Comparison of ENCODE assay signal across 9 mouse cellular contexts in the genomic region with DNA sequence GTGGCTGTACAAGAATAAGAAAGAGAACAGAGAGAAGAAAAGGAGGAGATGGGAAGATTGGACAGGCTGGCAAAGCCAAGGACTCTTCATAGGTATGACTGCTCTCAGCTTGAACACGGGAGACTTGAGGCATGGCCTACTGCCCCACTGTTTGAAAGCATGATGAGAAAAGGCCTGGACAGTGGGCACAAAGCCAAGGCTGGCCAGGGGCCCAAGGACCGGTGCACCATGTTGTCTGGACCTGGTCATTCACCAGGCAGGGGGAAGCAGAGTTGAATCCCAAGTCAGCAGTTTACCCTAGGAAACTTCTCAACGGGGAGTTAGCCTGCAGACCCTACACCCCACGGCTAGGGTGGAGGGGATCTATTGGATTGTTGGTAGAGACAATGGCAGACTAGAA. TPM values are rescaled to one million over a fixed set of nuclear protein-coding genes. Genes with fewer than 3 reads are reported as not detected.
DNase-seq lines count a peak whose midpoint lies in the region; ATAC-seq and TF ChIP-seq lines count a peak whose summit lies in the region.
"Had no signal": no experiment of that assay in that cellular context is flagged by ENCODE, and none has a peak within 500 bp of the region (broad histone marks: within the 10 kb centered on the region; RNA-seq: fewer than 3 reads in every experiment).

No protein-coding gene starts in this region.

- DNase-seq in hindbrain, embryonic 11.5 days (ENCODE audit: low spot score) = no peak
- DNase-seq in adrenal gland, postnatal 36 days = peak; percentile 79 to 82
- peak; percentile 90 for DNase-seq in kidney, postnatal 14 days
- no peak for DNase-seq in frontal cortex, postnatal 14 days (ENCODE audit: low spot score in 2 of 2)
- DNase-seq in frontal cortex, adult 2 months (ENCODE audit: extremely low spot score in 1 of 2, low spot score in 1 of 2) = no peak
- DNase-seq in layer of hippocampus, adult 18-20 months (ENCODE audit: low spot score in 2 of 2) = no peak

- H3K9ac ChIP-seq in hindbrain, embryonic 12.5 days = no peak overlapping the region; the same call in 1 of the 2 replicates
- no peak overlapping the region for H3K9ac ChIP-seq in hindbrain, embryonic 11.5 days (ENCODE audit: low read depth, low read length)

- peaks cover 57% of the 10 kb centered on the region for H3K4me1 ChIP-seq in hindbrain, embryonic 12.5 days
- H3K4me1 ChIP-seq in hindbrain, embryonic 11.5 days (replicated peaks; ENCODE audit: control insufficient read depth, insufficient read depth, low read length) = peaks cover 39% of the 10 kb centered on the region
- peaks cover 92% of the 10 kb centered on the region for H3K4me1 ChIP-seq in E14TG2a.4 (replicated peaks; ENCODE audit: low read depth, low read length)

- peak overlapping the region; percentile 32; the same call in 1 of the 2 replicates for H3K4me2 ChIP-seq in hindbrain, embryonic 12.5 days (replicated peaks)
- no peak overlapping the region for H3K4me2 ChIP-seq in hindbrain, embryonic 11.5 days (replicated peaks; ENCODE audit: low read depth, low read length)

- no peak for TF ChIP-seq CTCF in E14TG2a.4 (conservative IDR thresholded peaks at IDR 0.05; ENCODE audit: low read length)

- no peaks in the 10 kb centered on the region for H3K9me3 ChIP-seq in hindbrain, embryonic 12.5 days (replicated peaks)
- no peaks in the 10 kb centered on the region for H3K9me3 ChIP-seq in hindbrain, embryonic 11.5 days (ENCODE audit: control insufficient read depth, low read length)
- H3K9me3 ChIP-seq in E14TG2a.4 (ENCODE audit: low read length) = no peaks in the 10 kb centered on the region

- peaks cover 12% of the 10 kb centered on the region for H3K36me3 ChIP-seq in hindbrain, embryonic 12.5 days
- H3K36me3 ChIP-seq in hindbrain, embryonic 11.5 days (ENCODE audit: control insufficient read depth, insufficient read depth, low read length) = no peaks in the 10 kb centered on the region; the same call in 1 of the 2 replicates
- peaks cover 46% of the 10 kb centered on the region for H3K36me3 ChIP-seq in E14TG2a.4 (ENCODE audit: insufficient read depth, low read length)

- no peak overlapping the region for H3K27ac ChIP-seq in hindbrain, embryonic 12.5 days
- H3K27ac ChIP-seq in hindbrain, embryonic 11.5 days (ENCODE audit: low read depth, low read length) = no peak overlapping the region

- no peak overlapping the region for H3K4me3 ChIP-seq in hindbrain, embryonic 12.5 days
- H3K4me3 ChIP-seq in hindbrain, embryonic 11.5 days (ENCODE audit: low read depth, low read length) = no peak overlapping the region
- peak overlapping the region; percentile 41; the same call in 1 of the 2 replicates for H3K4me3 ChIP-seq in E14TG2a.4 (replicated peaks; ENCODE audit: low read length)

- WGBS in hindbrain, embryonic 12.5 days = 61% methylated on average over 4 of the region's 4 CpGs
- WGBS in hindbrain, embryonic 11.5 days = 75% methylated on average over 4 of the region's 4 CpGs

- ATAC-seq in hindbrain, embryonic 12.5 days (ENCODE audit: low FRiP score) = no peak
- no peak for ATAC-seq in hindbrain, embryonic 11.5 days (ENCODE audit: low FRiP score)

- no peaks in the 10 kb centered on the region for H3K27me3 ChIP-seq in hindbrain, embryonic 12.5 days
- no peaks in the 10 kb centered on the region for H3K27me3 ChIP-seq in hindbrain, embryonic 11.5 days (ENCODE audit: control insufficient read depth, insufficient read depth, low read length)
- H3K27me3 ChIP-seq in E14TG2a.4 (ENCODE audit: insufficient read depth, low read length) = no peaks in the 10 kb centered on the region

RNA-seq across cellular contexts. Expression of gene Inava, which starts 6.2 kb away (rescaled TPM):
- 13.2 and 13.8 TPM in 2 replicates for polyA plus RNA-seq in hindbrain, embryonic 12.5 days (2016; fragmentation: Nextera tagmentation; extraction: Ambion mirVana)
- 13.9 and 14.3 TPM in 2 replicates for polyA plus RNA-seq in hindbrain, embryonic 11.5 days (2014; fragmentation: Nextera tagmentation; extraction: Ambion mirVana)
- not detected for total RNA-seq in adrenal gland, postnatal 36 days (2021)
- polyA plus RNA-seq in frontal cortex, adult 2 months (2012; rRNA removed) = 2.8 and 3.3 TPM in 2 replicates
- 1 to 10 TPM; 2.7 to 3.0 TPM for total RNA-seq in layer of hippocampus, adult 18-20 months (2021)
- total RNA-seq: heart, postnatal 36 days had no signal

RNA-seq across cellular contexts. Expression of gene Mroh3, which starts 15.2 kb away (rescaled TPM):
- 0.34 TPM in 1 of 2 replicates, not detected in the other for polyA plus RNA-seq in hindbrain, embryonic 12.5 days (2016; fragmentation: Nextera tagmentation; extraction: Ambion mirVana)
- 0.25 and 0.32 TPM in 2 replicates for polyA plus RNA-seq in hindbrain, embryonic 11.5 days (2014; fragmentation: Nextera tagmentation; extraction: Ambion mirVana)
- total RNA-seq in adrenal gland, postnatal 36 days (2021) = not detected
- 0.63 and 0.88 TPM in 2 replicates for polyA plus RNA-seq in frontal cortex, adult 2 months (2012; rRNA removed)
- total RNA-seq in layer of hippocampus, adult 18-20 months (2021) = under 1 TPM; 0.41 to 0.54 TPM
- total RNA-seq: heart, postnatal 36 days had no signal

RNA-seq across cellular contexts. Expression of gene Gpr25, which starts 32.8 kb away (rescaled TPM):
- polyA plus RNA-seq in hindbrain, embryonic 12.5 days (2016; fragmentation: Nextera tagmentation; extraction: Ambion mirVana) = not detected in 2 replicates
- polyA plus RNA-seq in hindbrain, embryonic 11.5 days (2014; fragmentation: Nextera tagmentation; extraction: Ambion mirVana) = not detected in 2 replicates
- not detected for total RNA-seq in adrenal gland, postnatal 36 days (2021)
- 5.4 and 6.5 TPM in 2 replicates for polyA plus RNA-seq in frontal cortex, adult 2 months (2012; rRNA removed)
- total RNA-seq in layer of hippocampus, adult 18-20 months (2021) = 1 to 10 TPM; 3.7 to 4.2 TPM
- total RNA-seq: heart, postnatal 36 days had no signal

Comparison
In these comparisons a context has a peak if more than half of its experiments do, and no peak if none do; other contexts are left out.
1. DNase-seq: peak in adrenal gland, postnatal 36 days (2 of 2) and kidney, postnatal 14 days (single experiment); none in hindbrain, embryonic 11.5 days (single experiment), frontal cortex, postnatal 14 days (0 of 2), frontal cortex, adult 2 months (0 of 2) and layer of hippocampus, adult 18-20 months (0 of 2).